Comparison of ENCODE assay signal across 8 mouse cellular contexts in the genomic region with DNA sequence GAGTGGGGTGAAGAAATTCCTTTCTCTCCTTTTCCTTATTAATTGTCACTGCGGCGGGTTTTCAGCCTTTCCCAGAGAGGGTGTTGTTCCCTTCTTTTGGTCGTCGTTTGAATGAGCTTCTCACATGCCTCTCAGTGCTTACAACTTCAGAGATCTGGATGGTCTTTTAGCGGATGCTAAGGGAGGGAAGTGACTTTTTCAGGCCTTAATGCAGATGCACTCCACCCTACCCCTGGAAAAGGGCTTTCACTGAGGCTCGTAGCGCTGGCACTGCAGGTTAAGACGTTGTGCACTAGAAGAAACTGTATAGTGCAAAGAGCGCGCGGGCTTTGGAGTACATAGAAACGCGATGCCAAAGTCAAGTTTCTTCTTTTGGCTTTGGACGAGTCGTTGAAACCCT. TPM values are rescaled to one million over a fixed set of nuclear protein-coding genes. Genes with fewer than 3 reads are reported as not detected.
DNase-seq lines count a peak whose midpoint lies in the region; ATAC-seq and TF ChIP-seq lines count a peak whose summit lies in the region.

No protein-coding gene starts in this region.

- WGBS in embryonic facial prominence, embryonic 15.5 days, result 5% methylated on average over 15 of the region's 15 CpGs
- 1% methylated on average over 15 of the region's 15 CpGs for WGBS in kidney, embryonic 14.5 days
- WGBS in midbrain, embryonic 12.5 days, result 4% methylated on average over 15 of the region's 15 CpGs
- 2% methylated on average over 15 of the region's 15 CpGs for WGBS in thymus, adult 2 months

- peaks cover 25% of the 10 kb centered on the region for H3K4me1 ChIP-seq in embryonic facial prominence, embryonic 15.5 days
- H3K4me1 ChIP-seq in kidney, embryonic 14.5 days (ENCODE audit: control insufficient read depth, insufficient read depth, low read length), result peaks cover 6% of the 10 kb centered on the region; the same call in 1 of the 2 replicates
- peaks cover 23% of the 10 kb centered on the region for H3K4me1 ChIP-seq in midbrain, embryonic 12.5 days
- 0 out of 2 replicates have a peak, but pooled peaks cover 2% of the 10 kb centered on the region for H3K4me1 ChIP-seq in thymus, adult 2 months (replicated peaks; ENCODE audit: control insufficient read depth, insufficient read depth, low read length)

- TF ChIP-seq POLR2A in thymus, adult 2 months (IDR thresholded peaks at IDR 0.05; ENCODE audit: control insufficient read depth, extremely low read depth, insufficient read depth, low read length, poor library complexity), result no peak

- H3K9me3 ChIP-seq in embryonic facial prominence, embryonic 15.5 days (replicated peaks), result no peaks in the 10 kb centered on the region
- H3K9me3 ChIP-seq in kidney, embryonic 14.5 days (ENCODE audit: control insufficient read depth, low read length), result peaks cover 7% of the 10 kb centered on the region; the same call in 1 of the 2 replicates
- no peaks in the 10 kb centered on the region for H3K9me3 ChIP-seq in midbrain, embryonic 12.5 days

- CTCF ChIA-PET in Patski (lab: Charles Lee), result interaction anchor here (1.0 to 1.3 kb wide), 2 partner anchors 111 to 114 kb away, joined by 3 to 4 read pairs; no protein-coding TSS in a partner anchor

- intact Hi-C loops in left cerebral cortex, postnatal 25 days (cut with DNase I), result no loop called here

- peak overlapping the region; percentile 89 for H3K27ac ChIP-seq in embryonic facial prominence, embryonic 15.5 days (replicated peaks)
- H3K27ac ChIP-seq in kidney, embryonic 14.5 days (ENCODE audit: low read depth, low read length), result peak overlapping the region; percentile 85
- H3K27ac ChIP-seq in midbrain, embryonic 12.5 days (replicated peaks), result peak overlapping the region; percentile 88
- no peak overlapping the region for H3K27ac ChIP-seq in thymus, adult 2 months (ENCODE audit: control insufficient read depth, insufficient read depth, low read length)

- peak; percentile 15 to 38 for DNase-seq in left cerebral cortex, postnatal 25 days (ENCODE audit: low spot score in 2 of 2)
- DNase-seq in left cerebral cortex, adult 8-10 months (ENCODE audit: low spot score in 2 of 2), result no peak
- DNase-seq in Patski (ENCODE audit: low read depth, low spot score), result no peak
- DNase-seq in thymus, adult 2 months, result peak; percentile 28
- DNase-seq in urinary bladder, adult 18-20 months (ENCODE audit: low spot score in 2 of 2), result no peak

- ATAC-seq in Patski, result peak; percentile 19
- no peak for ATAC-seq in embryonic facial prominence, embryonic 15.5 days (ENCODE audit: insufficient number of reproducible peaks, low FRiP score, low TSS enrichment, low read depth)
- ATAC-seq in kidney, embryonic 14.5 days (ENCODE audit: low FRiP score, low TSS enrichment), result no peak
- ATAC-seq in midbrain, embryonic 12.5 days (ENCODE audit: low FRiP score, low read depth), result no peak

- POLR2A ChIA-PET in Patski (lab: Charles Lee), result no interaction called here

- peak overlapping the region; percentile 91 for H3K9ac ChIP-seq in embryonic facial prominence, embryonic 15.5 days
- peak overlapping the region; percentile 79 for H3K9ac ChIP-seq in kidney, embryonic 14.5 days (ENCODE audit: low read depth, low read length)
- H3K9ac ChIP-seq in midbrain, embryonic 12.5 days (replicated peaks), result peak overlapping the region; percentile 84

- H3K4me2 ChIP-seq in embryonic facial prominence, embryonic 15.5 days (replicated peaks), result peak overlapping the region; percentile 63
- peak overlapping the region; percentile 82 for H3K4me2 ChIP-seq in kidney, embryonic 14.5 days (replicated peaks; ENCODE audit: low read depth, low read length)
- H3K4me2 ChIP-seq in midbrain, embryonic 12.5 days (replicated peaks), result peak overlapping the region; percentile 70

- H3K36me3 ChIP-seq in embryonic facial prominence, embryonic 15.5 days, result peaks cover 4% of the 10 kb centered on the region; the same call in 1 of the 2 replicates
- peaks cover 4% of the 10 kb centered on the region; the same call in 1 of the 2 replicates for H3K36me3 ChIP-seq in kidney, embryonic 14.5 days (ENCODE audit: control insufficient read depth, insufficient read depth, low read length)
- H3K36me3 ChIP-seq in midbrain, embryonic 12.5 days, result peaks cover 9% of the 10 kb centered on the region
- no peaks in the 10 kb centered on the region for H3K36me3 ChIP-seq in thymus, adult 2 months (ENCODE audit: control insufficient read depth, insufficient read depth, low read length)

- peak overlapping the region; percentile 89 for H3K4me3 ChIP-seq in embryonic facial prominence, embryonic 15.5 days (replicated peaks)
- peak overlapping the region; percentile 83 for H3K4me3 ChIP-seq in kidney, embryonic 14.5 days (ENCODE audit: low read length)
- peak overlapping the region; percentile 83 for H3K4me3 ChIP-seq in midbrain, embryonic 12.5 days
- H3K4me3 ChIP-seq in thymus, adult 2 months (ENCODE audit: control insufficient read depth, insufficient read depth, low read length), result peak overlapping the region; percentile 58

- TF ChIP-seq CTCF in Patski (IDR thresholded peaks at IDR 0.05), result peak; percentile 9
- no peak for TF ChIP-seq CTCF in thymus, adult 2 months (IDR thresholded peaks at IDR 0.05; ENCODE audit: borderline replicate concordance, control insufficient read depth, extremely low read depth, insufficient read depth, low read length, poor library complexity)

- in situ Hi-C loops in Patski (cut with MboI; ENCODE audit: low pct_unique_long_range_greater_than_20kb), result no loop called here

- H3K27me3 ChIP-seq in Patski, result no peaks in the 10 kb centered on the region
- no peaks in the 10 kb centered on the region for H3K27me3 ChIP-seq in embryonic facial prominence, embryonic 15.5 days
- H3K27me3 ChIP-seq in kidney, embryonic 14.5 days (ENCODE audit: control insufficient read depth, insufficient read depth, low read length), result no peaks in the 10 kb centered on the region
- H3K27me3 ChIP-seq in midbrain, embryonic 12.5 days, result no peaks in the 10 kb centered on the region
- no peaks in the 10 kb centered on the region for H3K27me3 ChIP-seq in thymus, adult 2 months (ENCODE audit: control insufficient read depth, insufficient read depth, low read length)

RNA-seq across cellular contexts. Expression of gene Selenoi, which starts 0.7 kb away (rescaled TPM):
- total RNA-seq in left cerebral cortex, postnatal 25 days (2021), result 10 to 100 TPM; 50.4 to 51.4 TPM
- total RNA-seq in left cerebral cortex, adult 8-10 months (2022), result 10 to 100 TPM; 37.8 to 62.2 (median 48.9) TPM
- 32.8 TPM for polyA plus RNA-seq in Patski (2021)
- polyA plus RNA-seq in embryonic facial prominence, embryonic 15.5 days (2015; fragmentation: Nextera tagmentation; extraction: Ambion mirVana), result 16.0 and 17.5 TPM in 2 replicates
- polyA plus RNA-seq in kidney, embryonic 14.5 days (2014; fragmentation: Nextera tagmentation; extraction: Ambion mirVana), result 16.9 and 19.1 TPM in 2 replicates
- 23.0 and 23.3 TPM in 2 replicates for polyA plus RNA-seq in midbrain, embryonic 12.5 days (2016; fragmentation: Nextera tagmentation; extraction: Ambion mirVana)
- 32.2 and 33.4 TPM in 2 replicates for polyA plus RNA-seq in thymus, adult 2 months (2012; rRNA removed)

RNA-seq across cellular contexts. Expression of gene Adgrf3, which starts 27.5 kb away (rescaled TPM):
- total RNA-seq in left cerebral cortex, postnatal 25 days (2021), result not detected
- total RNA-seq in left cerebral cortex, adult 8-10 months (2022), result not detected
- polyA plus RNA-seq in Patski (2021), result 0.01 TPM
- polyA plus RNA-seq in embryonic facial prominence, embryonic 15.5 days (2015; fragmentation: Nextera tagmentation; extraction: Ambion mirVana), result 0.16 TPM in 1 of 2 replicates, not detected in the other
- polyA plus RNA-seq in kidney, embryonic 14.5 days (2014; fragmentation: Nextera tagmentation; extraction: Ambion mirVana), result 0.28 TPM in 1 of 2 replicates, not detected in the other
- polyA plus RNA-seq in midbrain, embryonic 12.5 days (2016; fragmentation: Nextera tagmentation; extraction: Ambion mirVana), result not detected in 2 replicates
- polyA plus RNA-seq in thymus, adult 2 months (2012; rRNA removed), result 0.30 and 0.31 TPM in 2 replicates

RNA-seq across cellular contexts. Expression of gene Drc1, which starts 48.1 kb away (rescaled TPM):
- total RNA-seq in left cerebral cortex, postnatal 25 days (2021), result 10 to 100 TPM; 16.3 to 17.6 TPM
- total RNA-seq in left cerebral cortex, adult 8-10 months (2022), result 10 to 100 TPM; 11.7 to 13.3 (median 12.7) TPM
- 0.36 TPM for polyA plus RNA-seq in Patski (2021)
- polyA plus RNA-seq in embryonic facial prominence, embryonic 15.5 days (2015; fragmentation: Nextera tagmentation; extraction: Ambion mirVana), result 4.4 and 8.5 TPM in 2 replicates
- polyA plus RNA-seq in kidney, embryonic 14.5 days (2014; fragmentation: Nextera tagmentation; extraction: Ambion mirVana), result 0.23 and 0.24 TPM in 2 replicates
- 0.84 and 1.3 TPM in 2 replicates for polyA plus RNA-seq in midbrain, embryonic 12.5 days (2016; fragmentation: Nextera tagmentation; extraction: Ambion mirVana)
- polyA plus RNA-seq in thymus, adult 2 months (2012; rRNA removed), result 1.1 and 1.4 TPM in 2 replicates

Comparison
In these comparisons a context has a peak if more than half of its experiments do, and no peak if none do; other contexts are left out.
1. DNase-seq: peak in left cerebral cortex, postnatal 25 days (2 of 2) and thymus, adult 2 months (single experiment); none in left cerebral cortex, adult 8-10 months (0 of 2), Patski (single experiment) and urinary bladder, adult 18-20 months (0 of 2).
2. Peak in every context shown above with its lines, with median percentiles within 50 percentile points of each other: H3K4me2 ChIP-seq, H3K4me3 ChIP-seq and H3K9ac ChIP-seq.